8 mouse cellular contexts compared by ENCODE assay signal in the genomic region with DNA sequence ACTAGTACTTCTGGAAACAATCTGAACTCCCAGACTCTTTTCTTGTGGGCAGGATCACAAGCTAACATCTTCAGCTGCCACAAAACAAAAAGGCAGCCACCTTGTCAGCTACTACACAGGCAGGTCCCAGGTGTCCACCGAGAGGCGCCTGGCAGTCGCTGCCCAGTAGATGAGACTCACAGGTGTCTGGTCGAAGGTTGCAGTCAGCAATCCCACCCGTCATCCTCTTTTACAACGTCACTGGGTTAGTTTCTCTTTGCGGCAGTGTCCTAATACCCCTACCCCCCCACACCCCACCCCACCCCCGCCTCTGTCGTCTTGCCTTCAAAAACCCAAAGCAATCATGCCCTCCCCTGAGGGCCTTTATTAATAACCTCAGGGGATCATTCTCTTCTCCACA. TPM values are rescaled to one million over a fixed set of nuclear protein-coding genes. Genes with fewer than 3 reads are reported as not detected.
DNase-seq lines count a peak whose midpoint lies in the region; ATAC-seq lines count a peak whose summit lies in the region.

No protein-coding gene starts in this region.

- H3K36me3 ChIP-seq in forebrain, embryonic 13.5 days (ENCODE audit: poor library complexity, severe bottlenecking): no peaks in the 10 kb centered on the region
- no peaks in the 10 kb centered on the region for H3K36me3 ChIP-seq in kidney, embryonic 14.5 days (ENCODE audit: control insufficient read depth, insufficient read depth, low read length)
- H3K36me3 ChIP-seq in midbrain, embryonic 13.5 days: no peaks in the 10 kb centered on the region

- H3K9ac ChIP-seq in forebrain, embryonic 13.5 days: peak overlapping the region; percentile 50
- H3K9ac ChIP-seq in kidney, embryonic 14.5 days (ENCODE audit: low read depth, low read length): peak overlapping the region; percentile 76; the same call in 1 of the 2 replicates
- peak overlapping the region; percentile 62 for H3K9ac ChIP-seq in midbrain, embryonic 13.5 days (replicated peaks)

- H3K27me3 ChIP-seq in forebrain, embryonic 13.5 days: no peaks in the 10 kb centered on the region
- no peaks in the 10 kb centered on the region for H3K27me3 ChIP-seq in kidney, embryonic 14.5 days (ENCODE audit: control insufficient read depth, insufficient read depth, low read length)
- no peaks in the 10 kb centered on the region for H3K27me3 ChIP-seq in midbrain, embryonic 13.5 days

- H3K27ac ChIP-seq in forebrain, embryonic 13.5 days: no peak overlapping the region
- no peak overlapping the region for H3K27ac ChIP-seq in kidney, embryonic 14.5 days (ENCODE audit: low read depth, low read length)
- H3K27ac ChIP-seq in midbrain, embryonic 13.5 days: no peak overlapping the region

- peak overlapping the region; percentile 61 for H3K4me2 ChIP-seq in forebrain, embryonic 13.5 days
- H3K4me2 ChIP-seq in kidney, embryonic 14.5 days (replicated peaks; ENCODE audit: low read depth, low read length): peak overlapping the region; percentile 54
- H3K4me2 ChIP-seq in midbrain, embryonic 13.5 days (replicated peaks): peak overlapping the region; percentile 73

- peaks cover 9% of the 10 kb centered on the region for H3K4me1 ChIP-seq in forebrain, embryonic 13.5 days
- no peaks in the 10 kb centered on the region for H3K4me1 ChIP-seq in kidney, embryonic 14.5 days (ENCODE audit: control insufficient read depth, insufficient read depth, low read length)
- peaks cover 7% of the 10 kb centered on the region for H3K4me1 ChIP-seq in midbrain, embryonic 13.5 days (replicated peaks)

- peak; percentile 17 for ATAC-seq in CD4-positive, CD25-positive, alpha-beta regulatory T cell, adult 4 months
- ATAC-seq in forebrain, embryonic 13.5 days: no peak
- ATAC-seq in kidney, embryonic 14.5 days (ENCODE audit: low FRiP score, low TSS enrichment): no peak
- no peak for ATAC-seq in midbrain, embryonic 13.5 days

- intact Hi-C loops in left cerebral cortex, postnatal 4 days (cut with DNase I): no loop called here

- WGBS in forebrain, embryonic 13.5 days: 28% methylated on average over 9 of the region's 9 CpGs
- 12% methylated on average over 9 of the region's 9 CpGs for WGBS in kidney, embryonic 14.5 days
- 32% methylated on average over 9 of the region's 9 CpGs for WGBS in midbrain, embryonic 13.5 days

- peak; percentile 19 for DNase-seq in 3134 (ENCODE audit: extremely low read depth, insufficient read length, low spot score)
- DNase-seq in left cerebral cortex, postnatal 4 days: no peak
- DNase-seq in c-Kit-positive CD71-positive TER-119-positive erythroid progenitor cells, embryonic 14.5 days (ENCODE audit: low spot score): no peak
- no peak for DNase-seq in frontal cortex, adult 2 months (ENCODE audit: extremely low spot score in 1 of 2, low spot score in 1 of 2)

- no peaks in the 10 kb centered on the region for H3K9me3 ChIP-seq in forebrain, embryonic 13.5 days (replicated peaks)
- H3K9me3 ChIP-seq in kidney, embryonic 14.5 days (ENCODE audit: control insufficient read depth, low read length): no peaks in the 10 kb centered on the region
- no peaks in the 10 kb centered on the region for H3K9me3 ChIP-seq in midbrain, embryonic 13.5 days

- H3K4me3 ChIP-seq in forebrain, embryonic 13.5 days: peak overlapping the region; percentile 69
- peak overlapping the region; percentile 76 for H3K4me3 ChIP-seq in kidney, embryonic 14.5 days (ENCODE audit: low read length)
- H3K4me3 ChIP-seq in midbrain, embryonic 13.5 days (replicated peaks): peak overlapping the region; percentile 59

RNA-seq across cellular contexts. Expression of a gene that starts 0.8 kb away (rescaled TPM):
- 1 to 10 TPM; 7.5 to 9.2 TPM for polyA plus RNA-seq in CD4-positive, CD25-positive, alpha-beta regulatory T cell, adult 4 months (2017; shearing (Covaris generic))
- polyA plus RNA-seq in forebrain, embryonic 13.5 days (2015; fragmentation: Nextera tagmentation; extraction: Ambion mirVana): 6.7 and 6.8 TPM in 2 replicates
- 10.6 and 11.7 TPM in 2 replicates for polyA plus RNA-seq in kidney, embryonic 14.5 days (2014; fragmentation: Nextera tagmentation; extraction: Ambion mirVana)
- 5.3 and 5.4 TPM in 2 replicates for polyA plus RNA-seq in midbrain, embryonic 13.5 days (2015; fragmentation: Nextera tagmentation; extraction: Ambion mirVana)
- 1 to 10 TPM; 2.6 to 2.9 TPM for total RNA-seq in left cerebral cortex, postnatal 4 days (2021)
- polyA plus RNA-seq in frontal cortex, adult 2 months (2012; rRNA removed): 3.8 TPM in 2 replicates

RNA-seq across cellular contexts. Expression of a gene that starts 21.7 kb away (rescaled TPM):
- 100 to 1,000 TPM; 120 to 140 TPM for polyA plus RNA-seq in CD4-positive, CD25-positive, alpha-beta regulatory T cell, adult 4 months (2017; shearing (Covaris generic))
- polyA plus RNA-seq in forebrain, embryonic 13.5 days (2015; fragmentation: Nextera tagmentation; extraction: Ambion mirVana): 184 and 193 TPM in 2 replicates
- polyA plus RNA-seq in kidney, embryonic 14.5 days (2014; fragmentation: Nextera tagmentation; extraction: Ambion mirVana): 221 and 289 TPM in 2 replicates
- 193 and 196 TPM in 2 replicates for polyA plus RNA-seq in midbrain, embryonic 13.5 days (2015; fragmentation: Nextera tagmentation; extraction: Ambion mirVana)
- total RNA-seq in left cerebral cortex, postnatal 4 days (2021): 100 to 1,000 TPM; 110 to 114 TPM
- 101 and 111 TPM in 2 replicates for polyA plus RNA-seq in frontal cortex, adult 2 months (2012; rRNA removed)

RNA-seq across cellular contexts. Expression of a gene that starts 34.5 kb away (rescaled TPM):
- not detected for polyA plus RNA-seq in CD4-positive, CD25-positive, alpha-beta regulatory T cell, adult 4 months (2017; shearing (Covaris generic))
- polyA plus RNA-seq in forebrain, embryonic 13.5 days (2015; fragmentation: Nextera tagmentation; extraction: Ambion mirVana): 2.0 TPM in 2 replicates
- 0.97 and 1.1 TPM in 2 replicates for polyA plus RNA-seq in kidney, embryonic 14.5 days (2014; fragmentation: Nextera tagmentation; extraction: Ambion mirVana)
- polyA plus RNA-seq in midbrain, embryonic 13.5 days (2015; fragmentation: Nextera tagmentation; extraction: Ambion mirVana): 3.1 and 4.2 TPM in 2 replicates
- total RNA-seq in left cerebral cortex, postnatal 4 days (2021): 1 to 10 TPM in 1 of 2 experiments, under 1 TPM in 1; 0.89 to 1.0 TPM
- polyA plus RNA-seq in frontal cortex, adult 2 months (2012; rRNA removed): 1.2 and 1.4 TPM in 2 replicates

RNA-seq across cellular contexts. Expression of a gene that starts 57.9 kb away (rescaled TPM):
- polyA plus RNA-seq in CD4-positive, CD25-positive, alpha-beta regulatory T cell, adult 4 months (2017; shearing (Covaris generic)): 1 to 10 TPM; 2.5 to 3.5 TPM
- polyA plus RNA-seq in forebrain, embryonic 13.5 days (2015; fragmentation: Nextera tagmentation; extraction: Ambion mirVana): 14.6 and 14.8 TPM in 2 replicates
- 11.6 and 18.7 TPM in 2 replicates for polyA plus RNA-seq in kidney, embryonic 14.5 days (2014; fragmentation: Nextera tagmentation; extraction: Ambion mirVana)
- polyA plus RNA-seq in midbrain, embryonic 13.5 days (2015; fragmentation: Nextera tagmentation; extraction: Ambion mirVana): 15.9 and 16.8 TPM in 2 replicates
- total RNA-seq in left cerebral cortex, postnatal 4 days (2021): 10 to 100 TPM; 11.6 to 11.9 TPM
- 13.3 and 13.9 TPM in 2 replicates for polyA plus RNA-seq in frontal cortex, adult 2 months (2012; rRNA removed)
